Mouse (Mus musculus) frontal cortex, postnatal 36 days (tissue): ENCODE measurements around the gene Coa3.
"Not testable (repeated sequence)": the region's sequence is repeated elsewhere in the genome, so short reads cannot be mapped to it uniquely, and the experiment has no call there.

ENCODE experiments used
- DNase-seq, 2 experiments: peaks; one replicate each; pipeline ENCODE4 v3.0.0; 2022; ENCODE audit warnings: low spot score in 2 of 2

Coa3 gene

GRCm38 (mm10) chr11:101278223-101279192 lies at the start of gene Coa3, which contains the start of gene Cntd1:
Gene Coa3 (minus strand): TSS chr11:101279114.
Gene Cntd1 (plus strand): TSS chr11:101279012.
- peak; percentile 84 to 91 for DNase-seq

- no peak for DNase-seq
Measured at GRCm38 (mm10) chr11:101327311-101327710, 48.4 kb upstream of the Coa3 start.

DNA sequence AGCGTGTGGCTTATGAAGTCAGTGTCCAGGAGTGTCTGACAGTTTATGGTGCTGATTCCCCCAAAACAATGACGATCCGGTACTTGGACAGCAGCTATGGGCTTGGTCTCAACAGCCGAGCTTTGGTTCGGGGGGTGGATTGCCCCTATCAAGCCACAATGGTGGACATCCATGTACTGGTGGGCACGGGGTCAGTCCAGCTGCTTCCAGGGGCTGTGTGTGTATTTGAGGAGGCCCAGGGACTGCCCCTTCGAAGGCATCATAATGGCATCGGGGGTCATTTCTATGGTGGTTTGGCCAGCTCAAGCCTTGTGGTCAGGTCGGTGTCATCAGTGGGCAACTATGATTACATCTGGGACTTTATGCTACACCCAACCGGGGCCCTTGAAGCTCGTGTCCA lies 47.2 kb upstream of the Coa3 start:
- DNase-seq: no peak

GRCm38 (mm10) chr11:101325201-101325600 lies 46.3 kb upstream of the Coa3 start:
- not testable (repeated sequence) for DNase-seq

- DNase-seq: no peak
Measured at GRCm38 (mm10) chr11:101324763-101325162, 45.8 kb upstream of the Coa3 start, which contains the start of gene Aoc2. Gene Aoc2 (plus strand): TSS chr11:101325063.

- peak; percentile 55 to 77 for DNase-seq
Measured at GRCm38 (mm10) chr11:101323609-101324008, 44.7 kb upstream of the Coa3 start.

- DNase-seq: no peak
Measured at GRCm38 (mm10) chr11:101316501-101316917, 37.6 kb upstream of the Coa3 start.

- peak; percentile 96 for DNase-seq
Measured at GRCm38 (mm10) chr11:101315665-101316500, 37.0 kb upstream of the Coa3 start, which contains the start of gene Psme3. Gene Psme3 (plus strand): TSS chr11:101316213.

DNA sequence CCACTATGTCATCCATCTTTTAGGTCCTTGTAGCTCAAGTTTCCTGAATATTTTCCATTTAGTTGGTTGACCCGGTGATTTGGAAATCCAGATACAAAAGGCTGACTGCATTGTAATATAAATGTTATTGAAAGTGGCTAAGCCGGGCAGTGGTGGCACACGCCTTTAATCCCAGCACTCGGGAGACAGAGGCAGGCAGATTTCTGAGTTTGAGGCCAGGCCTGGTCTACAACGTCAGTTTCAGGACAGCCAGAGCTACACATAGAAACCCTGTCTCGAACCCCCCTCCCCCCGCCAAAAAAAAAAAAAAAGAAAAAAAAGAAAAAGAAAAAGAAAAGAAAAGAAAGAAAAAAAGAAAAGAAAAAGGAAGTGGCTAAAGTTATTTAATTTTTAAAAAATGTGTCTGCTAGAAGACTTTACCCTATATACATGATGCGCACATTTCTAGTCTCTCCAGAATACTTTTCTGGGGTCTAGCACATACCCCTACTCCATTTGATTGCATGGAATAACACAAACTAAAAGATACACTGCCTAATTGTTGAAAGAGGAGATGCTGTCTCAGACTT lies 36.3 kb upstream of the Coa3 start:
- no peak for DNase-seq

DNA sequence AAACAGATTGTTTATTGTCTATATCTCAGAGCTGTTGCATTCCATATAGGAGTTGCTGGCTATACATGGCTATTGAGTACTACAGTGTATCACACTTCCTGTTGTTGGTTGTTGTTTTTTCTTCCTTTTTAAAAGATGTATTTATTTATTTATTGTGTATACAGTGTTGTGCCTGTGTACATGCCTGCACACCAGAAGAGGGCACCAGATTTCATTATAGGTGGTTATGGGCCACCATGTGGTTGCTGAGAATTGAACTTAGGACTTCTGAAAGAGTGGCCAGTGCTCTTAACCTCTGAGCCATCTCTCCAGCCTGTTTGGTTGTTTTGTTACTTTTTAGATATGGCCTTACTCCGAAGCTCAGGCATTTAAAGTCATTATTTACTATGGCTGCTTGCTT lies 35.7 kb upstream of the Coa3 start:
- DNase-seq: no peak

GRCm38 (mm10) chr11:101312150-101312549 lies 33.2 kb upstream of the Coa3 start:
- DNase-seq: no peak

DNA sequence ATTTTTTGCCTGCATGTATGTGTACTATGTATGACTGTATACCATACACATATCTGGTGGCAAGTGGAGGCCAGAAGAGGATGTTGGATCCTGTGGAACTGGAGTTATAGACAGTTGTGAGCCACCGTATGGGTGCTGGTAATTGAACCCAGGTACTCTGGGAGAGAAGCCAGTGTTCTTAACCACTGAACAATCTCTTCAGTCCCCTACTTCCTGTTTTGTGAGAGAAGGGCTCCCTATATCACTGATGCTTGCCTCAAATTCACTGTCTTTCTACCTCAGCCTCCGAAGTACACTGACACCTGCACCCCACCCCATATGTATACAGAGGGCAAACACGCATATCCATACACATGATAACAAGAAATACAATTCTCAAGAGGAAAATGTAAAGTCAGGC lies 32.2 kb upstream of the Coa3 start:
- no peak for DNase-seq

DNA sequence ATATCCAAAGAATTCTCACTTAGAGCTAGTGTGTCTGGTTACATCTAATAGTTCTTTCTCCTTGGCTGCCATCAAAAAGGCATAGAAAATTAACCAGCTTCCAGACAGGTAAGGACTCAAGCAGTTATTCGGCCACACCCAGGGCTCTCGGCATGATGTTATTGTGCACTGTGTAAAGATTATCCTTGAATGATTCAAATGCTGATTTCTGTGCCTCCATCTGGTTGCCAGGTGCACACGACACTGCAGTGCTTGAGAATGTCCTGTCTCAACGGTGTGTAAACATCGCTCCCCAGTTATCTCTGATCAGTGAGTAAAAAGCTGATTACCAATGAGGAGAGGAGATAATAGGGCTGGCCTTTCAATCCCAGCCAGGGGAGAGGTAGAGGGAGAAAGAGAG lies 28.8 kb upstream of the Coa3 start:
- DNase-seq: no peak

- DNase-seq: peak; percentile 95 to 97
Measured at GRCm38 (mm10) chr11:101302004-101302798, 23.3 kb upstream of the Coa3 start, which contains the start of gene Becn1. Gene Becn1 (minus strand): TSS chr11:101302286.

GRCm38 (mm10) chr11:101301299-101302003 lies 22.5 kb upstream of the Coa3 start:
- no peak for DNase-seq

DNA sequence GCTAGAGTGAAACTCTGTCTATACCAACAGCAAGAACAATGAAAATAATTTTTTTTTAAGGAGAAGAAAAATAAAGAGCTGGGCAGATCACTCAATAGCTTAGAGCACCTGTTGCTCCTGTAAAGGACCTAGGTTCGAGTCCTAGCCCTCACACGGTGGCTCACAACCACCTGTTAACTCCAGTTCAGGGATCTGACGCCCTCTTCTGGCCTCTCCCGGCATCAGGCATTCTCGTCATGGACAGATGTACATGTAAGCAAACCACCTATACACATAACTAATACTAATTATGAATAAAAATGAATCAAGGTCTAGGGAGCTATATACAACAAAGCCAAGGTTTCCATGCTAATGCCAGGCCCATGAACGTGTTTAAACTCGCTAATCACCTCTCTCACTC lies 22.0 kb upstream of the Coa3 start:
- DNase-seq: no peak

DNA sequence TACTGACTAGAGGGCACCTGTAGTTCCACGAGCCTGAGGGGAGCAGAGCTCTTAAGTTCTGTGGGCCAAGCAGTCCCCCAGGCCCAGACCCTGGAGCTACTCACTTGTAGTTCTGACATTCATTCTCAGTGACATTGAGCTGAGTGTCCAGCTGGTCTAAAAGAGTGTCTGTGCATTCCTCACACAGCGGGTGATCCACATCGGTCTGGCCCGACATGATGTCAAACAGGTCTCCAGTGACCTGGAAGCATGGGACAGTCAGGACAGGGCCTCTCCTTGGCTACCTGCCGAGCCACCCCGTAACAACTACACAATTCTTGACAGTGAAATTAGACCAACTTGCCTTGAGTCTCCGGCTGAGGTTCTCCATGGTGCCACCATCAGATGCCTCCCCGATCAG lies 16.3 kb upstream of the Coa3 start:
- DNase-seq: no peak

DNA sequence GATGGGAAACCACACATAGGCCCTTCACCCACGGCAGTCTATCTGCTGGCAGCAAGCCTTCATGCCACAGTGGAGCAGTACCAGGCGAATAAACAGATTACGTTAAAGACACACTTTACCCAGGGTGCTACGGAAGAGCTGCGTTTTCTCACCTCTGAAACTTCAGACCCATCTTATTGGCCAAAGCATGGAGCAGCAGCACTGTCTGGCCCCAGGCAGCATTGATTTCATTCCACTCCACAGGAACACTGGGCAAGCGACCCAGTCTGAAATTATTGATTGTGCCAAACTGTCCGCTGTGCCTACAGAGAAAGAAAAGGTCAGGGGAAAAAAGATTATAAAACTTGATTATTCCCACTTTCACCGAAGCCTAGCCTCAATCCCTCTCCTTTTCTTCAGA lies 12.3 kb upstream of the Coa3 start:
- DNase-seq: no peak

- peak in 1 of 2 experiments; percentile 14 for DNase-seq
Measured at GRCm38 (mm10) chr11:101287306-101287705, 8.4 kb upstream of the Coa3 start.

DNA sequence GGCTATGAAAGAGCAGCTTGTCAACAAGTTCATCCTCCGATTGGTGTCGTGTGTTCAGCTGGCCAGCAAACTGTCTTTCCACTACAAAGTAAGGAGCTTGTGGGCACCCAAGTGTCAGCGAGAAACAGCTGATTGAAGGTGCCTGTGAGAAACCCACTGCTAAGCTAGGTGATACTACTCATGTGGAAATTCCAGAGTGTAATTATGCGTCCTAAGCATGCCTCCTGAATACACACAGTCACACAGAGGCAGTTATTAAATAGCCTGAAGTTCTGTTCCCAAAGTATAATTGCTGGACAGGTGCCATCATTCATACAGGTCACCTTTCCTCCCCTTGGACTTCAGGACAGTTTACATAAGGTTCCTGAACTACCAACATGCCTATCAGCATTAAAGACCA lies 4.9 kb upstream of the Coa3 start:
- DNase-seq: no peak
